Mouse (Mus musculus) heart, adult 18-20 months (tissue): ENCODE data around the gene Klhl3. TPM values are rescaled to one million over a fixed set of nuclear protein-coding genes. Genes with fewer than 3 reads are reported as not detected.

ENCODE experiments used
- DNase-seq, 2 experiments: peaks; one replicate each; pipeline ENCODE4 v3.0.0; 2021 to 2022; ENCODE audit warnings: mixed read lengths in 1 of 2
- total RNA-seq, 2 experiments: library from RNA; stranded (reverse); gene quantifications; 2 replicates each; pipeline ENCODE4 v1.2.3; 2021

Gene Klhl3
- total RNA-seq, 2 experiments from 2014 or later, result 2.7 to 3.5 TPM

GRCm38 (mm10) chr13:58066496-58067389 is 46.6 kb downstream of the Klhl3 start:
- peak; percentile 64 to 82 for DNase-seq

GRCm38 (mm10) chr13:58066081-58066495 is 47.3 kb downstream of the Klhl3 start:
- peak in 1 of 2 experiments; percentile 27 for DNase-seq

DNA sequence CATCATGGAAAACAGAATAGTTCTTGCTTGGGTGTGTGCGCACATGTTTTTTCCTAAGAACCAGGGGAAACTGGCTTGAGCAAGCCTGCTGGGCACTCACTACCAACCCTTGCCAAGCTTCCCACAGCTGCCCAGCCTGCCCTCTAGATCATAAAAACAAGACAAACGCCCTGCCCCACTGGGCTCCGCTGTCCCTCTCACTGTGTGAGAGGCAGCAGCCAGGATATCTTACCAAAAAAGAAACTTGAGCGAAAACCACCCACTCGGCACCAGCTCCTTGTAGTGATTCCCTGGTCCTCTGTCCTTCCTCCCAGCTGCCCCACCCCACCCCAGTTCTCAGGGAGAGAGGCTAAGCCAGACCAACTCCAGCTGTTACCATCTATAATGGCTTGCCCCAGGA is 48.1 kb downstream of the Klhl3 start:
- peak; percentile 38 to 47 for DNase-seq

DNA sequence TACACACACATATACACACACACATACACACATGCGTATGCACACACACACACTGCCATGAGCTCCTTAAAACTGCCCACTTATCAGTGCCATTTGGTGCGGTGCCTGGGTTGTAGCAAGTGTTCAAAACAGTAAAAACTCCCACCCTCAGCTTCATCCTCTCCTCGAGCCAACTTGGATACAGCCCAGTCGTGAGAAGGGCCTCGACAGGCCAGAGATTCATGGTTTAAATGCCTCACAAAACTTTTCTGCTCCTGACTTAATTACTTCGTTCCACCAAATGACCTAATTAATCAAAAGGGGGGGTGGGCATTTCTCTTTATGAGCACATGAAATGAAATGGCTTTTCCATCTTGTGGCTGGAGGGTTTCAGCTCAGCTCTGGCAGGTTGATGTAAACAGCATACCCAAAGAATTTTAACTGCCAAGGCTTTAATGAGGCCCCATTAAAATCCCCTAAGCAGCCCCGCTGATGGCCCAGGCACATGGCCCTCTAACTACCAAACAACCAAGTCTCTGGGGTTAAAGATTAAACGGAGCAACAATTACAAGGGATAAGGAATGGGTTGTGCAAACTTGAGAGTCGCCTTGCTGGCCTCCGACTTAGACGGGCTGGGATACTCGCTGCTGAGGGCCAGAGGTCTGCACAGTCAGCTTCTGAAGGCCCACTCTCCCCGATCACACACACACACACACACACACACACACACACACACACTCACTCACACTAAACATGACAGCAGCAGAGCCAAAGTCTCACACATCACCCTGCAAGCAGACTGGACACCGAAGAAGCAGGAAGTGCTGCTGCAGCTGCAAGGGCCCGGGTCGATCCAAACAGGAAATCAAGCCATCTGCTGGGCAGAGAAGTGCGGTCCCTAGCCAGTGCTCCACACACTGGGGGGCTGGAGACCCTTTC is 55.2 kb downstream of the Klhl3 start:
- peak; percentile 56 to 72 for DNase-seq

- DNase-seq, result no peak
Measured at GRCm38 (mm10) chr13:58056618-58057017, 56.8 kb downstream of the Klhl3 start.

- no peak for DNase-seq
Measured at GRCm38 (mm10) chr13:58053628-58054027, 59.8 kb downstream of the Klhl3 start.

GRCm38 (mm10) chr13:58051654-58052053 is 61.7 kb downstream of the Klhl3 start:
- DNase-seq, result no peak

- no peak for DNase-seq
Measured at GRCm38 (mm10) chr13:58051251-58051650, 62.1 kb downstream of the Klhl3 start.

DNA sequence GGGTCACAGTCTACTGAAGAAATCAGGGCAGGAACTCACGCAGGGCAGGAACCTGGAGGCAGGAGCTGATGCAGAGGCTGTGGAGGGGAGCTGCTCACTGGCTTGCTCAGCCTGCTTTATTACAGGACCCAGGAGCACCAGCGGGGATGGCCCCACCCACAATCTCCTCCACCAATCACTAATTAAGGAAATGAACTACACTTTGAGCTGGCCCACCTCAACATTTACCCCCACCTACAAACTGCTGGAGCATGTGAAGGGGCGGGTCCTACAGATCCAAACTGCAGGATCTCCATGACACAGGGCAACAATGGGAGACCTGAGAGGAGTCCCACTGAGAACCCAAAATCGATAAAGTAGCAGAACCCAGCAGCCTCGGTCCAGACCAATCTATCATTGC is 64.3 kb downstream of the Klhl3 start:
- DNase-seq, result no peak

- DNase-seq, result no peak
Measured at GRCm38 (mm10) chr13:58048076-58048475, 65.3 kb downstream of the Klhl3 start.

- DNase-seq, result no peak
Measured at GRCm38 (mm10) chr13:58046178-58046577, 67.2 kb downstream of the Klhl3 start.

GRCm38 (mm10) chr13:58045278-58045677 is 68.1 kb downstream of the Klhl3 start:
- DNase-seq, result no peak

DNA sequence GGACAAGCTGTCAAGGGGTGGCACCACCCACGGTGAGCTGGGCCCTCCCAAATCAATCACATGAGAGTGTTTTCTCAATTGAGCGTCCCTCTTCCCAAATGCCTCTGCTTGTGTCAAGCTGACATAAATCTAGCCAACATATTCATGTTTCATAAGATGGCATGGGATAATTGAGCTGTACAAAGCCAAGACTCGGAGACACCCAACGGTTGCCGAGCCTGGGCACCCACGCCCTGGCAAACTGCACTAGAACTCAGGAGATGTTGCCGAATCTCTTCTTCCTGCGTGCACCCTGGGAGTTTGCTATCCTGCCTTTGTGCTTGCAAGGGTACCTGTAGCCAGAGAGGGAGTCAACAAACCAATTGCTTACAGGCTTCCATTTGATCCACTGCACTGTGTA is 70.1 kb downstream of the Klhl3 start:
- no peak for DNase-seq

DNA sequence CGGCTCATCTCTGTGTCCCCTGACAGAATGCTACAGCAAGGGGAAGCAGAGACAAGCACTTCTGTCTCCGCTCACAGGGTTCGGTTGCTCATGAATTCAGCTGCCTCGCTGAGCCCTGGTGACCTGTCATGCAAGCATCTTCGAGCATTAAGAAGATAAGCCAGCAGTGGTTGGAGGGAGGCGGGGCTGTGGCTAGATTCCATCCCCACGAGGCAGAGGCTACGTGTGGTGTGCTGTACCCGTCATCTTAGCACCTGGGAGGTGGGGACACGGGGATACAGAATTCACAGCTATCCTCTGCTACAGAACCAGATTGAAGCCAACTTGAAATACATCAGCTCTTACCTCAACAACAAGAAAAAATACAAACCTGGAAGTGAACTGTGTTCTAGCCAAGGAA is 73.3 kb downstream of the Klhl3 start:
- DNase-seq, result no peak

- no peak for DNase-seq
Measured at GRCm38 (mm10) chr13:58037506-58037905, 75.9 kb downstream of the Klhl3 start.

GRCm38 (mm10) chr13:58035470-58036156 is 77.8 kb downstream of the Klhl3 start:
- DNase-seq, result peak; percentile 80 to 87

DNA sequence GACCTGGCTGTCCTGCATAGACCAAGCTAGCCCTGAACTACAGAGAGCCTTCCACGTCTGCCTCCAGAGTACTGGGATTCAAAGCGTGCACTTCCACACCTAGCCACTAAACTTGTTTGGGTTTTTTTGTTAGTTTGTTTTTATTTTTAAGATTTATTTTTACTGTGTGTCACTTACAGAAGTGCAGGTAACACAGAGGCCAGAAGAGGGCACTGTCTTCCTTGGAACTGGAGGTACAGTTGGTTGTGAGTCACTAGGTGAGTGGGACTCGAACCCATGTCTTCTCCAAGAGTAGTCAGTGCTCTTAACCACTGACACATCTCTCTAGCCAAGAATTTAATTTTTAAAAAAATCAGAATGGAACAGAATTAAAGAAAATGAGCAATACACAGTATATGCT is 78.4 kb downstream of the Klhl3 start:
- no peak for DNase-seq

DNA sequence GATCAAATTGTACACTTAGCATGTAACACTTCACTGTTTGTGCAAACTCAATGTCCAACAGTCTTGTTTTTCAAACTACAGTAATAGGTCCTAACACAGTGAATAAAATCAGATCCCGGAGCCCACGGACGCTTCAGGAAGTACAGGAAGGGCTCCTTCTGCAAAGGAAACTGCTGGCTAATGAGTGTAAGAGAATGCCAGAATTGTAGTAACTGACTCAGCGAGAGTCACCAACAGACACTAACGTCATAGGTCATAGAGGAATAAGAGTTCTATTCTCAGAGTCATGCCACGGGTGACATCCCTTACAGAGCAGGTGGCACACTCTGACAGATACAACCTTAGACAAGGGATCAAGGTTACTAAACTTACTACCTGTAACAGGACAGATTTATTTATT is 78.9 kb downstream of the Klhl3 start:
- peak in 1 of 2 experiments; percentile 35 for DNase-seq

DNA sequence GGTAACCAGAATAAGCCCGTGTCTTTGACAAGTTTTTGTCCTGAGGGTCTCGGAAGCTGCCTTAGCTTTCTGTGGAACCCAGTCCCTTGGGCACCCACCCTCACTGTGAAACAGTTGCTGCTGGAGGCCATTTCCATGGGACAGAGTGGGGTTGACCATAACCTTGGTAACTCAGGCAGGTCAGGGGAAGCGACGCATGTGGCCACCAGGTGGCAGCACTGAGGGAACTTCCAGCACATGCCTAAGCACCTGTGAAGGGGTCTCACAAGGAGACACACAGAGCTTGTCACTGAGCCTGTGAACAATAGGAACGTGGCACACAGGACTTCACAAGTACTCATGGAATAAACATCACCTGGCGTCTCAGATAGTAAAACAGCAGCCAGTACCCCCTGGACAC is 81.6 kb downstream of the Klhl3 start:
- peak; percentile 61 to 82 for DNase-seq

GRCm38 (mm10) chr13:58027115-58027514 is 86.3 kb downstream of the Klhl3 start:
- DNase-seq, result no peak

GRCm38 (mm10) chr13:58025701-58026414 is 87.5 kb downstream of the Klhl3 start:
- no peak for DNase-seq
